Mouse (Mus musculus): ENCODE measurements around the gene Trp53. TPM values are rescaled to one million over a fixed set of nuclear protein-coding genes. Genes with fewer than 3 reads are reported as not detected.

The Trp53 gene
- total and polyA plus RNA-seq, 3 experiments = 76.4 to 212 TPM; not detected in 1

DNA sequence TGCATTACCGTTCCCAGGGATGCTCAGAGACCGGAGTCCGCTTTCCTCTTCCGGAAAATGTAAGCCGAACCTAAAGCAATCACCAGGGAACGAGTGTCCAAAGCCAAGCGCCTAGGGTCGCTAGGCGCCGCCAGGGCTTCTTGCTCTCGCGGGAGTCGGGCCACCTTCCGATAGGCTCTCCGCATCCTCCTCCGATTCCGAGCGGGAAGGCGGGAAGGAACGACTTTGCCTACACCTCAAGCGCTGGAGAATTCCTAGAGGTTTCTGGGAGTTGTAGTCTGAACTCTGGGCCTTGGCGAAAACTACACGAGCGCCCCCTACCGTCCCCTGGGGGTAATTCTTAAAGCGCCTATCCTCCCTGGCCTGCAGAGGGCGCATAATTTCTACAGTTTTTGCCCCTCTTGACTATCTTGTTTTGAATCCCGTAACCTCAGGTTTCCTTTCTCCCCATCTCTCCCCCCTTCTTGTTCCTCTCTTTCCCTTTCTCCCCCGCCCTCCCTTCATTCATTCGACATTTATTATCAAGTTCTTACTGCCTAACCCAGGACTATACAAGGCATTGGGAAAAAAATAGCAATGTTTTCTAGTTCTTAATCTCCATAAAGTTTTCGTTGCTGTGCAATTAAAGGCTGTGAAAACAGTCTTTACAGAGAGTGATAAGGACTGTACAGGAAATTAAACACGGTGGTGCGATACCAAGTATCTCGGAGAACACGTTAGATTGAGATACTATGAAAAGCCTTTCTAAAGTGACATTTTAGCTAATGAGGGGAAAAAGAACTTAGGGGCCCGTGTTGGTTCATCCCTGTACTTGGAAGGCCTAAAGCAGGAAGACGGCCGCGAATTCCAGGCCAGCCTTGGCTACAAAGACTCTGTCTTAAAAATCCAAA, 786 bp upstream of the Trp53 start (continued):
- TF ChIP-seq MYC (IDR thresholded peaks at IDR 0.05; ENCODE audit: low read depth, low read length) (peak; percentile 73; the same call in 1 of the 2 replicates), TAL1 (IDR thresholded peaks at IDR 0.05; ENCODE audit: low read length) (0 out of 2 replicates have a peak, but pooled peaks have one; percentile 15), CTCF (IDR thresholded peaks at IDR 0.05 in 2 of 3, conservative IDR thresholded peaks at IDR 0.05 in 1 of 3; ENCODE audit: control insufficient read depth in 1 of 3, insufficient read depth in 1 of 3, low read depth in 2 of 3, low read length in 3 of 3, poor library complexity in 1 of 3, severe bottlenecking in 1 of 3) (peak; percentile 93 to 100 (median 97)), USF1 (IDR thresholded peaks at IDR 0.05; ENCODE audit: low read depth, low read length) (no peak), MEF2A (IDR thresholded peaks at IDR 0.05; ENCODE audit: extremely low read depth, insufficient replicate concordance, low read depth, low read length, poor library complexity, severe bottlenecking) (no peak), UBTF (IDR thresholded peaks at IDR 0.05; ENCODE audit: borderline replicate concordance, insufficient read depth, low read depth, low read length) (0 out of 2 replicates have a peak, but pooled peaks have one; percentile 32), ZKSCAN1 (IDR thresholded peaks at IDR 0.05; ENCODE audit: low read depth, low read length) (no peak), GATA1 (IDR thresholded peaks at IDR 0.05; ENCODE audit: low read depth, low read length) (peak; percentile 88), MAFK (IDR thresholded peaks at IDR 0.05; ENCODE audit: borderline replicate concordance, low read depth, low read length) (peak; percentile 5; the same call in 1 of the 2 replicates), RCOR1 (IDR thresholded peaks at IDR 0.05; ENCODE audit: low read depth, low read length) (no peak), NRF1 (IDR thresholded peaks at IDR 0.05; ENCODE audit: insufficient read depth, low read depth, low read length, poor library complexity, severe bottlenecking) (peak; percentile 32; the same call in 1 of the 2 replicates), TCF12 (IDR thresholded peaks at IDR 0.05; ENCODE audit: low read depth, low read length) (peak; percentile 81), ZMIZ1 (IDR thresholded peaks at IDR 0.05; ENCODE audit: low read depth, low read length) (no peak), USF2 (IDR thresholded peaks at IDR 0.05; ENCODE audit: borderline replicate concordance in 1 of 2, insufficient read depth in 1 of 2, low read depth in 1 of 2, low read length in 2 of 2) (no peak), JUND (IDR thresholded peaks at IDR 0.05; ENCODE audit: low read depth, low read length) (no peak; the same call in 1 of the 2 replicates)

- no peak for TF ChIP-seq RAD21 (IDR thresholded peaks at IDR 0.05; ENCODE audit: low read depth, low read length)
- no peak for TF ChIP-seq CTCF (IDR thresholded peaks at IDR 0.05 in 2 of 3, conservative IDR thresholded peaks at IDR 0.05 in 1 of 3; ENCODE audit: control insufficient read depth in 1 of 3, insufficient read depth in 1 of 3, low read depth in 2 of 3, low read length in 3 of 3, poor library complexity in 1 of 3, severe bottlenecking in 1 of 3)
- TF ChIP-seq MAFK (IDR thresholded peaks at IDR 0.05; ENCODE audit: borderline replicate concordance, low read depth, low read length) = no peak
- no peak for TF ChIP-seq HCFC1 (IDR thresholded peaks at IDR 0.05; ENCODE audit: low read depth, low read length)
- TF ChIP-seq CHD2 (IDR thresholded peaks at IDR 0.05; ENCODE audit: low read length) = no peak
- no peak for TF ChIP-seq USF2 (IDR thresholded peaks at IDR 0.05; ENCODE audit: borderline replicate concordance in 1 of 2, insufficient read depth in 1 of 2, low read depth in 1 of 2, low read length in 2 of 2)
- TF ChIP-seq MXI1 (IDR thresholded peaks at IDR 0.05; ENCODE audit: low read depth, low read length) = no peak; the same call in none of the 2 replicates
- TF ChIP-seq NRF1 (IDR thresholded peaks at IDR 0.05; ENCODE audit: insufficient read depth, low read depth, low read length, poor library complexity, severe bottlenecking) = no peak; the same call in 1 of the 2 replicates
- TF ChIP-seq SIN3A (IDR thresholded peaks at IDR 0.05; ENCODE audit: low read length) = no peak
- no peak for TF ChIP-seq BHLHE40 (IDR thresholded peaks at IDR 0.05; ENCODE audit: borderline replicate concordance, low read depth, low read length)
- TF ChIP-seq CHD1 (IDR thresholded peaks at IDR 0.05; ENCODE audit: low read depth, low read length) = peak; percentile 98; the same call in 1 of the 2 replicates
- TF ChIP-seq POLR2AphosphoS2 (IDR thresholded peaks at IDR 0.05; ENCODE audit: low read length) = peak; percentile 1; the same call in 1 of the 2 replicates
- no peak for TF ChIP-seq POLR2A (IDR thresholded peaks at IDR 0.05; ENCODE audit: control insufficient read depth in 1 of 2, insufficient read depth in 1 of 2, low read depth in 1 of 2, low read length in 2 of 2, poor library complexity in 1 of 2)
- no peak for TF ChIP-seq GABPA (IDR thresholded peaks at IDR 0.05; ENCODE audit: low read depth, low read length)
- TF ChIP-seq MYB (IDR thresholded peaks at IDR 0.05; ENCODE audit: low read depth, low read length) = no peak
- no peak for TF ChIP-seq MEF2A (IDR thresholded peaks at IDR 0.05; ENCODE audit: extremely low read depth, insufficient replicate concordance, low read depth, low read length, poor library complexity, severe bottlenecking)
- no peak for TF ChIP-seq ZKSCAN1 (IDR thresholded peaks at IDR 0.05; ENCODE audit: low read depth, low read length)
- TF ChIP-seq EP300 (IDR thresholded peaks at IDR 0.05; ENCODE audit: low read depth in 1 of 2, low read length in 2 of 2) = 0 out of 4 replicates have a peak, but pooled peaks of 1 of the 2 experiments have one; percentile 35
- H3K79me2 ChIP-seq (ENCODE audit: control insufficient read depth, insufficient read depth, low read length, poor library complexity) = peaks cover 69% of the 10 kb centered on the region
- H3K9ac ChIP-seq (ENCODE audit: control insufficient read depth, low read depth, low read length, poor library complexity, severe bottlenecking) = peak overlapping the region; percentile 94
- H3K4me3 ChIP-seq (ENCODE audit: control insufficient read depth in 1 of 2, insufficient read depth in 1 of 2, low read depth in 2 of 2, low read length in 2 of 2) = peak overlapping the region; percentile 82 to 91
- H3K27me3 ChIP-seq (ENCODE audit: control insufficient read depth in 1 of 2, insufficient read depth in 2 of 2, low read length in 2 of 2) = no peaks in the 10 kb centered on the region
- no peaks in the 10 kb centered on the region for H3K9me3 ChIP-seq (replicated peaks; ENCODE audit: insufficient read depth, low read length)
- H3K4me1 ChIP-seq (ENCODE audit: control insufficient read depth in 1 of 2, insufficient read depth in 2 of 2, low read length in 2 of 2) = peaks cover 7 to 43% of the 10 kb centered on the region in 2 experiments
- H3K27ac ChIP-seq (ENCODE audit: control insufficient read depth, low read depth, low read length) = peak overlapping the region; percentile 94
- peaks cover 0 to 38% of the 10 kb centered on the region in 2 experiments; a peak in 2 of 4 replicates for H3K36me3 ChIP-seq (ENCODE audit: control insufficient read depth in 1 of 2, insufficient read depth in 2 of 2, low read length in 2 of 2)
- no peak for DNase-seq (ENCODE audit: low read depth, low spot score)
Measured at GRCm38 (mm10) chr11:69580572-69581146, 500 bp downstream of the Trp53 start.

All from MEL (cell line).